Mouse (Mus musculus) liver, embryonic 14.5 days (tissue): ENCODE measurements around the gene Lrp8. TPM values are rescaled to one million over a fixed set of nuclear protein-coding genes. Genes with fewer than 3 reads are reported as not detected.

Experiments
- ATAC-seq: fragments of 200-750 bp; cut with Nextera tagmentation; 2 replicates; pipeline ENCODE4 v1.8.0; 2017; ENCODE audit warnings: moderate number of reproducible peaks, mild to moderate bottlenecking, moderate library complexity; ENCODE audit not compliant: insufficient read depth
- DNase-seq, 3 experiments: peaks; one replicate each; pipeline ENCODE4 v3.0.0-alpha.2; 2012 to 2013; ENCODE audit warnings: low read depth in 3 of 3, low spot score in 3 of 3
- H3K27ac ChIP-seq: fragments of 300-500 bp; sonication (generic); 2 replicates; pipeline ENCODE4 v1.5.1; 2014; ENCODE audit warnings: moderate library complexity, mild to moderate bottlenecking, control low read depth, inconsistent platforms
- H3K27me3 ChIP-seq: fragments of 300-500 bp; sonication (generic); 2 replicates; pipeline ENCODE4 v1.6.1; 2014; ENCODE audit warnings: mild to moderate bottlenecking, low read length, moderate library complexity; ENCODE audit not compliant: control insufficient read depth, insufficient read depth
- H3K36me3 ChIP-seq: fragments of 300-500 bp; sonication (generic); replicated peaks from 2 replicates; pipeline ENCODE4 v1.6.1; 2014; ENCODE audit warnings: low read depth; ENCODE audit not compliant: control insufficient read depth, insufficient read depth
- H3K4me1 ChIP-seq, 2 experiments: fragments of 200-500 bp in 1 of 2; fragments of 300-500 bp in 1 of 2; sonication (generic) in 1 of 2; replicated peaks; 2 replicates each; pipeline ENCODE4 v1.6.1; 2012 to 2014; ENCODE audit warnings: antibody characterized with exemption in 1 of 2, inconsistent platforms in 1 of 2, low read length in 1 of 2; ENCODE audit not compliant: control insufficient read depth in 2 of 2, insufficient read depth in 2 of 2
- H3K4me2 ChIP-seq: fragments of 300-500 bp; sonication (generic); 2 replicates; pipeline ENCODE4 v1.6.1; 2014; ENCODE audit warnings: low read depth, mild to moderate bottlenecking, control low read depth, moderate library complexity
- H3K4me3 ChIP-seq, 2 experiments: fragments of 200-500 bp in 1 of 2; fragments of 300-500 bp in 1 of 2; sonication (generic) in 1 of 2; 2 replicates each; pipeline ENCODE4 v1.5.1; 2012 to 2014; ENCODE audit warnings: low read depth in 2 of 2, low read length in 2 of 2, mild to moderate bottlenecking in 2 of 2, control low read depth in 1 of 2, inconsistent platforms in 1 of 2, moderate library complexity in 1 of 2; ENCODE audit not compliant: insufficient read depth in 1 of 2
- H3K9ac ChIP-seq: fragments of 300-500 bp; sonication (generic); replicated peaks from 2 replicates; pipeline ENCODE4 v1.6.1; 2014; ENCODE audit warnings: mild to moderate bottlenecking, control low read depth, moderate library complexity
- H3K9me3 ChIP-seq: fragments of 300-500 bp; sonication (generic); 2 replicates; pipeline ENCODE4 v1.6.1; 2016; ENCODE audit warnings: low read length, mixed read lengths; ENCODE audit not compliant: control insufficient read depth
- CTCF ChIP-seq: IDR thresholded peaks from 2 replicates; pipeline ENCODE4 v1.5.1; 2016; ENCODE audit warnings: antibody characterized with exemption, low read depth, control low read depth
- EP300 ChIP-seq: IDR thresholded peaks from 2 replicates; pipeline ENCODE4 v1.6.1; 2016; ENCODE audit warnings: antibody characterized with exemption, low read depth
- WGBS: fragments of 180-500 bp; shearing (Covaris S2); extraction: QIAGEN DNeasy Blood & Tissue Kit; methylation state at CpG from one replicate; pipeline ENCODE4 v1.1.7; 2014; ENCODE audit not compliant: insufficient replicate concordance; 5-methylcytosine and 5-hydroxymethylcytosine counted together
- polyA plus RNA-seq, 2 experiments: library from polyadenylated mRNA; depleted of rRNA in 1 of 2; stranded (reverse) in 1 of 2; unstranded in 1 of 2; fragments of >200 nt; fragmentation: Nextera tagmentation in 1 of 2; extraction: Ambion mirVana in 1 of 2; gene quantifications; 2 replicates each; pipeline versions ENCODE4 v1.2.1 to v1.2.3; 2012 to 2014

Lrp8 gene
- polyA plus RNA-seq, 2 experiments: 1.8 to 4.3 TPM

DNA sequence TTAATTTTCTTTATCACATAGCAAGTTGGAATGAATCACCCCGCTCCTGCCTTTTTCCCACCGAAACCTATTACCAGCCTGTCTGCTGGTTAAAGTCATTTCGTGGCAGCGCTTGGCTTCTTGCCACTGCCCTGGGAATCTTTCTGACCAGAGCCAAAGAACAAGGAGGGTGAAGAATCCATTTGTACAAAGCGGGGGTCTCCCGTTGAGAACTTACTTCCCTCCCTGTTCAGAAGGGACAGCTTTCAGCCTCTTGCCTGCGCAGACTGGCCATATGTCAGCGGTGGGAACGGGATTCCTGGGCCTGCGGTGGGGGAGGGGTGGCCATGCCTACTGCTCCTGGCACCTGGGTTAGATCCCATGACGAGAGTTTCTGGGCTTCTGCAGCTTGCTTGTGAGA, 21.4 kb downstream of the Lrp8 start:
- H3K9me3 ChIP-seq: no peaks in the 10 kb centered on the region
- no peaks in the 10 kb centered on the region for H3K36me3 ChIP-seq
- DNase-seq: no peak
- H3K4me2 ChIP-seq: no peak overlapping the region
- TF ChIP-seq CTCF: no peak
- no peak overlapping the region for H3K4me3 ChIP-seq
- WGBS: 66% methylated on average over 11 of the region's 11 CpGs
- no peaks in the 10 kb centered on the region for H3K27me3 ChIP-seq
- H3K4me1 ChIP-seq: no peaks in the 10 kb centered on the region
- ATAC-seq: no peak
- no peak overlapping the region for H3K9ac ChIP-seq
- no peak overlapping the region for H3K27ac ChIP-seq

DNA sequence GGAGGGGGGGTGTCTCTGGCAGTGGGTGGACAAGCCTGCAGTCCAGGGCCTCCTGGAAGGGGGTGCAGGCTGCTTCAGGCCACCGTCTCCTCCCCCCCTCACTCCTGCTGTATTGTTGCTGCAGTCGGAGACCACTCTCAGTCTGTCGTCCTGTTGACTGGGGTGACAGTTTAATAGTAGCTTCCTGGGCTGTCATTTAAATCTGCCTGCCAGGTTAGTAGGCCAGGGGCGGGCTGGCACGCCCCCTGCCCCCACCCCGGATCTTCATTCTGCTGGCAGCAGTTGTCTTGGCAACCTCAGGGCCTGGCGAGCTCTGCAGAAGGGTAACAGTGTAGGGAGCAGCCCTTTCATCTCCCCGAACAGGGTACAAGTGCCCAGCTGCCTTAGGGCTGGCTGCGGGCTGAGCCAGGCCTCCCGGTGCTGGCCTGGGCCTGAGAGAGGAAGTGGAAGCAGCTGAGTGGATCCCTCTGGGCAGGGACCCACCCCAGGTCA, 26.7 kb downstream of the Lrp8 start:
- H3K4me2 ChIP-seq: no peak overlapping the region
- no peaks in the 10 kb centered on the region for H3K4me1 ChIP-seq
- H3K27me3 ChIP-seq: no peaks in the 10 kb centered on the region
- H3K9ac ChIP-seq: no peak overlapping the region
- no peak overlapping the region for H3K27ac ChIP-seq
- no peaks in the 10 kb centered on the region for H3K9me3 ChIP-seq
- DNase-seq (no peak), ATAC-seq (no peak)
- H3K4me3 ChIP-seq: no peak overlapping the region
- no peaks in the 10 kb centered on the region for H3K36me3 ChIP-seq
- WGBS: 51% methylated on average over 10 of the region's 10 CpGs
- TF ChIP-seq EP300: no peak
- no peak for TF ChIP-seq CTCF

DNA sequence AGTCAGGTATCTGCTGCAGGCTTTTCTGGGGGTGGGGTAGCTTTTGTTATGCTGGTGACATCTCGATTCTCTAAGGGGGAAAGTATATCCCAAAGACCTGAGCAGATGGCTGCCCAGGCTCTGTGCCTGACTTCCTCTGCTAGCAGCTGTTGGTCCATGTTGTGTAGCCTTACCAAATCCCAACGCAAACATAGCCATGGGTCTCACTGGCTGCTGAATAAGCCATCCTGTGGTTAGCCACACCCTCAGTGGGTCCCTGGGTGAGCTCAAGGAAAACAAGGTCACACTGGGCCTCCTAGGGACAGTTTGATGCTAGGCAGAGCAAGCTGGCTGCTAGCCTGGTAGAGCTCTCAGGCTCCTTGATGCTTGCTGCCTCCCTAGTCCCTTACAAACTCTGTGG, 27.6 kb downstream of the Lrp8 start:
- Histone ChIP-seq H3K9ac (no peak overlapping the region), H3K9me3 (no peaks in the 10 kb centered on the region), H3K4me1 (no peaks in the 10 kb centered on the region), H3K27me3 (no peaks in the 10 kb centered on the region), H3K36me3 (no peaks in the 10 kb centered on the region), H3K4me3 (no peak overlapping the region), H3K27ac (no peak overlapping the region), H3K4me2 (no peak overlapping the region)
- ATAC-seq (no peak), DNase-seq (no peak)
- TF ChIP-seq CTCF: no peak
- no peak for TF ChIP-seq EP300
- WGBS: 25% methylated on average over 2 of the region's 2 CpGs

DNA sequence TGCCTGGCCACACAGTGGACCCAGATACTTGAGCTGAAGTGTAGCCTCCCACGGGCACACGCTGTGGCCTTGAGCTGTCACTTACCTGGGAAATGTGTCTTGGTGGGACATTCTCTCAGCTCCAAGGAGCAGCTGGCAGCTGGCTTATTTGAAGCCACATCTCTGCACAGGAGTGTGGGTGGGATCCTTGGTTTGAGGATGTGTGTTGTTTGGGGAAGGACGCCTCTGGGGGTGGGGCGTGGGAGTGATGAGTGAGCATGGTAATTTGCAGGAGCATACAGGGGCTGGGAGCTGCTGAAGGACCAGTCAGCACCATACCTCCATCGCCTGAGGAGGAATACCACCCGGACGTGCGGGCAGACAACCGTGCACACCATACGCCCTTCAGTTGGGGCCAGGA, 28.1 kb downstream of the Lrp8 start:
- DNase-seq: no peak
- Histone ChIP-seq H3K9me3 (no peaks in the 10 kb centered on the region), H3K36me3 (no peaks in the 10 kb centered on the region), H3K4me1 (no peaks in the 10 kb centered on the region), H3K9ac (no peak overlapping the region), H3K27me3 (no peaks in the 10 kb centered on the region), H3K27ac (no peak overlapping the region), H3K4me2 (no peak overlapping the region), H3K4me3 (no peak overlapping the region)
- no peak for ATAC-seq
- 78% methylated on average over 10 of the region's 10 CpGs for WGBS
- TF ChIP-seq CTCF (no peak), EP300 (no peak)

DNA sequence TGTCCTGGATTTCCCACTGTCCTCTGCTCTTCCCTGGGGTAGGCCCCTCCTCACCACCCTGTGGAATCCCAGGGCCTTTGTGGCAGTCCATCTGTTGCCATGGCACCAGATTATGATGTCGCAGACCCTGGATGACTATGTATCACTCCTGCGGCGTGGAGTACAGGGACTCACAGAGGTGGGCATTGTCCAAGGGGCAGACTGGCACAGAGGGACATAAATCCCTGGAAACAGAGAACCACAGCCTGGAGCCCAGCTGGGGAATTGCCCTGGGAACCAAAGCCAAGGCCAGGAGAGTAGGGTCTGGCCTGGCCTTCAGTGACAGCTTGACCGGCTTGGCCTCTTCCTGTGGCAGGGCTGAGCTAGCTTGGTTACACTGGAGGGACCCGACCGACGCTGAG, 28.8 kb downstream of the Lrp8 start:
- H3K4me1 ChIP-seq: no peaks in the 10 kb centered on the region
- H3K27me3 ChIP-seq: no peaks in the 10 kb centered on the region
- no peak overlapping the region for H3K9ac ChIP-seq
- no peaks in the 10 kb centered on the region for H3K9me3 ChIP-seq
- no peak overlapping the region for H3K4me3 ChIP-seq
- ATAC-seq (no peak), DNase-seq (no peak)
- no peak for TF ChIP-seq EP300
- no peak for TF ChIP-seq CTCF
- H3K36me3 ChIP-seq: no peaks in the 10 kb centered on the region
- 76% methylated on average over 7 of the region's 7 CpGs for WGBS
- no peak overlapping the region for H3K27ac ChIP-seq
- no peak overlapping the region for H3K4me2 ChIP-seq
